ENCODE assay signal across 12 mouse cellular contexts in the genomic region with DNA sequence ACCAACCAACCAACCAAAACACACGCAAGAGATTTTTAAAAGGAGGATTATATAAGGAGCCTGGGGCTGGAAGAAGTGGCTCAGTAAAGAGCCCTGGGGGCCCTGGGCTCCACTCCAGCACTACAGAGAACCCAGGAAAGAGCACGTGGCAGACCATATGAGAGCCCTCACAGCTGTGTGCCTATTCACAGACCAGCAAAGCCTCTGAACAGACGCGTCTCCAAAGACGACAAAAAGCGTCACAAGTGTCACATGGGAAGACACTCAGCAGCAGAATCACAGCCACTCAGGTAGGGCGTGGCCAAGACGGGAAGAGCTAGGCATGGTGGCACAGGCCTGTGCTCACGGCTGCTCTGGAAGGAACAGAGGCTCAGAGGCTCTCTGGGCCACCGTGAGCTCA. TPM values are rescaled to one million over a fixed set of nuclear protein-coding genes. Genes with fewer than 3 reads are reported as not detected.
DNase-seq lines count a peak whose midpoint lies in the region; ATAC-seq lines count a peak whose summit lies in the region.
"Had no signal": no experiment of that assay in that cellular context is flagged by ENCODE, and none has a peak within 500 bp of the region (broad histone marks: within the 10 kb centered on the region; RNA-seq: fewer than 3 reads in every experiment).

No protein-coding gene starts in this region.

- WGBS in forebrain, embryonic 14.5 days, result 63% methylated on average over 10 of the region's 10 CpGs
- 56% methylated on average over 10 of the region's 10 CpGs for WGBS in limb, embryonic 15.5 days

- no peak overlapping the region for H3K4me3 ChIP-seq in forebrain, embryonic 14.5 days (ENCODE audit: low read depth, low read length)
- H3K4me3 ChIP-seq in limb, embryonic 15.5 days, result no peak overlapping the region

- no peak overlapping the region for H3K9ac ChIP-seq in forebrain, embryonic 14.5 days (ENCODE audit: low read length)
- H3K9ac ChIP-seq in limb, embryonic 15.5 days, result no peak overlapping the region

- H3K27ac ChIP-seq in forebrain, embryonic 14.5 days (ENCODE audit: low read depth, low read length), result peak overlapping the region; percentile 39; the same call in 1 of the 2 replicates
- peak overlapping the region; percentile 72 for H3K27ac ChIP-seq in limb, embryonic 15.5 days

- peak; percentile 48; the same call in 1 of the 2 replicates for ATAC-seq in forebrain, embryonic 14.5 days
- 0 out of 2 replicates have a peak, but pooled peaks have one; percentile 45 for ATAC-seq in limb, embryonic 15.5 days (ENCODE audit: insufficient number of reproducible peaks, low FRiP score, low TSS enrichment, low read depth)

- H3K27me3 ChIP-seq in forebrain, embryonic 14.5 days (replicated peaks; ENCODE audit: control insufficient read depth, insufficient read depth, low read length), result no peaks in the 10 kb centered on the region
- H3K27me3 ChIP-seq in limb, embryonic 15.5 days, result no peaks in the 10 kb centered on the region
- H3K27me3 ChIP-seq: CH12.LX had no signal

- H3K4me1 ChIP-seq in forebrain, embryonic 14.5 days (ENCODE audit: control insufficient read depth, insufficient read depth, low read length), result peaks cover 11% of the 10 kb centered on the region
- H3K4me1 ChIP-seq in limb, embryonic 15.5 days, result peaks cover 25% of the 10 kb centered on the region

- no peaks in the 10 kb centered on the region for H3K9me3 ChIP-seq in forebrain, embryonic 14.5 days (replicated peaks; ENCODE audit: control insufficient read depth, low read length)
- H3K9me3 ChIP-seq in limb, embryonic 15.5 days, result no peaks in the 10 kb centered on the region

- no peak overlapping the region for H3K4me2 ChIP-seq in forebrain, embryonic 14.5 days (ENCODE audit: low read length)
- H3K4me2 ChIP-seq in limb, embryonic 15.5 days, result no peak overlapping the region

- DNase-seq in layer of hippocampus, adult 18-20 months (ENCODE audit: low spot score in 2 of 2), result peak; percentile 54 to 62
- no peak for DNase-seq in layer of hippocampus, adult 9-10 months (ENCODE audit: low spot score)
- DNase-seq in ES-CJ7 (ENCODE audit: low read depth, low spot score), result peak; percentile 55
- peak; percentile 51 for DNase-seq in forebrain, embryonic 14.5 days (ENCODE audit: low spot score)
- no peak for DNase-seq in heart, postnatal 4 days
- DNase-seq in gastrocnemius, adult 8-10 months (ENCODE audit: low spot score in 2 of 2), result no peak
- no peak for DNase-seq in cerebellum, postnatal 4 days (ENCODE audit: low spot score in 2 of 2)
- DNase-seq: adrenal gland, postnatal 10 days; gastrocnemius, postnatal 14 days; heart, postnatal 36 days had no signal

- peaks cover 67% of the 10 kb centered on the region for H3K36me3 ChIP-seq in forebrain, embryonic 14.5 days (ENCODE audit: control insufficient read depth, insufficient read depth, low read length)
- peaks cover 55% of the 10 kb centered on the region for H3K36me3 ChIP-seq in limb, embryonic 15.5 days

RNA-seq across cellular contexts. Expression of gene Fbf1, which starts 5.8 kb away (rescaled TPM):
- 10 to 100 TPM; 82.3 to 83.6 TPM for total RNA-seq in layer of hippocampus, adult 18-20 months (2021)
- 25.9 and 44.4 TPM in 2 replicates for polyA plus RNA-seq in forebrain, embryonic 14.5 days (2014; fragmentation: Nextera tagmentation; extraction: Ambion mirVana)
- polyA plus RNA-seq in limb, embryonic 15.5 days (2015; fragmentation: Nextera tagmentation; extraction: Ambion mirVana), result 36.4 and 38.3 TPM in 2 replicates
- 10 to 100 TPM; 20.2 to 21.5 TPM for total RNA-seq in heart, postnatal 4 days (2021)
- total RNA-seq in gastrocnemius, adult 8-10 months (2022), result 10 to 100 TPM in 2 of 4 experiments, 1 to 10 TPM in 2; 8.3 to 12.8 (median 10.0) TPM

RNA-seq across cellular contexts. Expression of gene Mrpl38, which starts 23.5 kb away (rescaled TPM):
- 10 to 100 TPM; 60.2 to 61.2 TPM for total RNA-seq in layer of hippocampus, adult 18-20 months (2021)
- 79.6 and 83.4 TPM in 2 replicates for polyA plus RNA-seq in forebrain, embryonic 14.5 days (2014; fragmentation: Nextera tagmentation; extraction: Ambion mirVana)
- polyA plus RNA-seq in limb, embryonic 15.5 days (2015; fragmentation: Nextera tagmentation; extraction: Ambion mirVana), result 83.9 and 85.5 TPM in 2 replicates
- 10 to 100 TPM; 52.5 to 55.3 TPM for total RNA-seq in heart, postnatal 4 days (2021)
- total RNA-seq in gastrocnemius, adult 8-10 months (2022), result 10 to 100 TPM; 46.4 to 51.6 (median 50.3) TPM

RNA-seq across cellular contexts. Expression of gene Trim65, which starts 31.2 kb away (rescaled TPM):
- total RNA-seq in layer of hippocampus, adult 18-20 months (2021), result 1 to 10 TPM; 6.7 to 8.3 TPM
- 0.97 and 1.1 TPM in 2 replicates for polyA plus RNA-seq in forebrain, embryonic 14.5 days (2014; fragmentation: Nextera tagmentation; extraction: Ambion mirVana)
- 4.1 and 4.5 TPM in 2 replicates for polyA plus RNA-seq in limb, embryonic 15.5 days (2015; fragmentation: Nextera tagmentation; extraction: Ambion mirVana)
- total RNA-seq in heart, postnatal 4 days (2021), result 1 to 10 TPM; 4.3 to 4.8 TPM
- 1 to 10 TPM; 3.4 to 4.5 (median 4.0) TPM for total RNA-seq in gastrocnemius, adult 8-10 months (2022)

RNA-seq across cellular contexts. Expression of gene Trim47, which starts 35.1 kb away (rescaled TPM):
- total RNA-seq in layer of hippocampus, adult 18-20 months (2021), result 1 to 10 TPM; 4.8 to 6.2 TPM
- 4.0 and 6.0 TPM in 2 replicates for polyA plus RNA-seq in forebrain, embryonic 14.5 days (2014; fragmentation: Nextera tagmentation; extraction: Ambion mirVana)
- polyA plus RNA-seq in limb, embryonic 15.5 days (2015; fragmentation: Nextera tagmentation; extraction: Ambion mirVana), result 31.2 and 42.4 TPM in 2 replicates
- total RNA-seq in heart, postnatal 4 days (2021), result 10 to 100 TPM; 47.1 to 50.9 TPM
- 1 to 10 TPM; 5.7 to 7.6 (median 6.3) TPM for total RNA-seq in gastrocnemius, adult 8-10 months (2022)

RNA-seq across cellular contexts. Expression of gene Ten1, which starts 36.5 kb away (rescaled TPM):
- 10 to 100 TPM; 33.7 to 39.8 TPM for total RNA-seq in layer of hippocampus, adult 18-20 months (2021)
- 81.8 and 83.2 TPM in 2 replicates for polyA plus RNA-seq in forebrain, embryonic 14.5 days (2014; fragmentation: Nextera tagmentation; extraction: Ambion mirVana)
- 80.8 and 86.6 TPM in 2 replicates for polyA plus RNA-seq in limb, embryonic 15.5 days (2015; fragmentation: Nextera tagmentation; extraction: Ambion mirVana)
- total RNA-seq in heart, postnatal 4 days (2021), result 10 to 100 TPM; 32.7 to 39.6 TPM
- 10 to 100 TPM; 15.7 to 18.4 (median 17.2) TPM for total RNA-seq in gastrocnemius, adult 8-10 months (2022)

Comparison
In these comparisons a context has a peak if more than half of its experiments do, and no peak if none do; other contexts are left out.
1. DNase-seq: peak in layer of hippocampus, adult 18-20 months (2 of 2), ES-CJ7 (single experiment) and forebrain, embryonic 14.5 days (single experiment); none in layer of hippocampus, adult 9-10 months (single experiment), heart, postnatal 4 days (single experiment), gastrocnemius, adult 8-10 months (0 of 2) and cerebellum, postnatal 4 days (0 of 2).